Mouse (Mus musculus): ENCODE data around the gene Ncstn.

The Ncstn gene

GRCm38 (mm10) chr1:172026201-172026901, 56.2 kb downstream of the Ncstn start:
- peak; percentile 20 to 43 for DNase-seq

GRCm38 (mm10) chr1:172025201-172025904, 57.2 kb downstream of the Ncstn start:
- DNase-seq: peak in 1 of 2 experiments; percentile 23

GRCm38 (mm10) chr1:172024140-172024895, 58.3 kb downstream of the Ncstn start:
- no peak for DNase-seq

- no peak for DNase-seq
Measured at GRCm38 (mm10) chr1:172019863-172020521, 62.6 kb downstream of the Ncstn start.

GRCm38 (mm10) chr1:172019339-172019738, 63.3 kb downstream of the Ncstn start:
- no peak for DNase-seq

- no peak for DNase-seq
Measured at GRCm38 (mm10) chr1:172018336-172019311, 64.0 kb downstream of the Ncstn start.

- DNase-seq: no peak
Measured at GRCm38 (mm10) chr1:172017517-172018070, 65.0 kb downstream of the Ncstn start.

- no peak for DNase-seq
Measured at GRCm38 (mm10) chr1:172016660-172017516, 65.7 kb downstream of the Ncstn start.

- no peak for DNase-seq
Measured at GRCm38 (mm10) chr1:172016031-172016430, 66.6 kb downstream of the Ncstn start.
